Mouse (Mus musculus): ENCODE results near the gene Ifi35. TPM values are rescaled to one million over a fixed set of nuclear protein-coding genes. Genes with fewer than 3 reads are reported as not detected.

The Ifi35 gene
- polyA plus RNA-seq, 1 experiment from 2014 or later, result 3.1 TPM

Small RNA genes within 50 kb of the gene (microRNA-seq; reads per million reads assigned to microRNA genes)
- not detected for gene Mir6929

Other genes starting within 250 kb of the Ifi35 start
- 30.8 and 34.4 TPM in 2 replicates for gene Ezh1, start 221.9 kb upstream of the Ifi35 start, polyA plus RNA-seq (2015; fragmentation: Nextera tagmentation; extraction: Ambion mirVana)
- gene Ramp2, start 202.4 kb upstream of the Ifi35 start, polyA plus RNA-seq (2015; fragmentation: Nextera tagmentation; extraction: Ambion mirVana), result 79.5 and 83.8 TPM in 2 replicates
- 115 and 119 TPM in 2 replicates for gene Vps25, start 194.7 kb upstream of the Ifi35 start, polyA plus RNA-seq (2015; fragmentation: Nextera tagmentation; extraction: Ambion mirVana)
- 6.4 and 7.4 TPM in 2 replicates for gene Wnk4, start 187.8 kb upstream of the Ifi35 start, polyA plus RNA-seq (2015; fragmentation: Nextera tagmentation; extraction: Ambion mirVana)
- gene Cntd1, start 169.4 kb upstream of the Ifi35 start, polyA plus RNA-seq (2015; fragmentation: Nextera tagmentation; extraction: Ambion mirVana), result 0.71 and 0.80 TPM in 2 replicates
- gene Coa3, start 169.3 kb upstream of the Ifi35 start, polyA plus RNA-seq (2015; fragmentation: Nextera tagmentation; extraction: Ambion mirVana), result 208 and 224 TPM in 2 replicates
- gene Becn1, start 146.1 kb upstream of the Ifi35 start, polyA plus RNA-seq (2015; fragmentation: Nextera tagmentation; extraction: Ambion mirVana), result 159 and 177 TPM in 2 replicates
- 107 and 121 TPM in 2 replicates for gene Psme3, start 132.2 kb upstream of the Ifi35 start, polyA plus RNA-seq (2015; fragmentation: Nextera tagmentation; extraction: Ambion mirVana)
- 2.0 and 2.2 TPM in 2 replicates for gene Aoc2, start 123.3 kb upstream of the Ifi35 start, polyA plus RNA-seq (2015; fragmentation: Nextera tagmentation; extraction: Ambion mirVana)
- 0.13 and 0.14 TPM in 2 replicates for gene Aoc3, start 117.8 kb upstream of the Ifi35 start, polyA plus RNA-seq (2015; fragmentation: Nextera tagmentation; extraction: Ambion mirVana)
- gene G6pc, start 80.8 kb upstream of the Ifi35 start, polyA plus RNA-seq (2015; fragmentation: Nextera tagmentation; extraction: Ambion mirVana), result not detected in 2 replicates
- gene Aarsd1, start 30.8 kb upstream of the Ifi35 start, polyA plus RNA-seq (2015; fragmentation: Nextera tagmentation; extraction: Ambion mirVana), result 96.2 and 98.2 TPM in 2 replicates
- 7.0 and 7.9 TPM in 2 replicates for gene Gm27029, start 23.6 kb upstream of the Ifi35 start, polyA plus RNA-seq (2015; fragmentation: Nextera tagmentation; extraction: Ambion mirVana)
- 32.1 and 32.6 TPM in 2 replicates for gene Rundc1, start 23.3 kb upstream of the Ifi35 start, polyA plus RNA-seq (2015; fragmentation: Nextera tagmentation; extraction: Ambion mirVana)
- gene Ptges3l, start 23.1 kb upstream of the Ifi35 start, polyA plus RNA-seq (2015; fragmentation: Nextera tagmentation; extraction: Ambion mirVana), result 3.0 and 3.1 TPM in 2 replicates
- gene Rpl27, start 6.1 kb upstream of the Ifi35 start, polyA plus RNA-seq (2015; fragmentation: Nextera tagmentation; extraction: Ambion mirVana), result 185 and 220 TPM in 2 replicates
- gene Rnd2, start 16.6 kb downstream of the Ifi35 start, polyA plus RNA-seq (2015; fragmentation: Nextera tagmentation; extraction: Ambion mirVana), result 67.7 and 76.5 TPM in 2 replicates
- gene Vat1, start 17.8 kb downstream of the Ifi35 start, polyA plus RNA-seq (2015; fragmentation: Nextera tagmentation; extraction: Ambion mirVana), result 134 and 145 TPM in 2 replicates
- gene Brca1, start 103.5 kb downstream of the Ifi35 start, polyA plus RNA-seq (2015; fragmentation: Nextera tagmentation; extraction: Ambion mirVana), result 1.9 TPM in 2 replicates
- 98.4 and 108 TPM in 2 replicates for gene Nbr1, start 103.7 kb downstream of the Ifi35 start, polyA plus RNA-seq (2015; fragmentation: Nextera tagmentation; extraction: Ambion mirVana)
- 2.2 and 3.2 TPM in 2 replicates for gene Tmem106a, start 133.8 kb downstream of the Ifi35 start, polyA plus RNA-seq (2015; fragmentation: Nextera tagmentation; extraction: Ambion mirVana)
- not detected in 2 replicates for gene Gm11634, start 150.8 kb downstream of the Ifi35 start, polyA plus RNA-seq (2015; fragmentation: Nextera tagmentation; extraction: Ambion mirVana)
- 10.6 and 10.7 TPM in 2 replicates for gene Rdm1, start 178.8 kb downstream of the Ifi35 start, polyA plus RNA-seq (2015; fragmentation: Nextera tagmentation; extraction: Ambion mirVana)
- gene Arl4d, start 217.1 kb downstream of the Ifi35 start, polyA plus RNA-seq (2015; fragmentation: Nextera tagmentation; extraction: Ambion mirVana), result 6.2 and 6.8 TPM in 2 replicates